Comparison of ENCODE assay signal across 25 mouse cellular contexts in genomic region chr19:10658406-10658805, GRCm38 (mm10). TPM values are rescaled to one million over a fixed set of nuclear protein-coding genes. Genes with fewer than 3 reads are reported as not detected.
"Had no signal": no experiment of that assay in that cellular context is flagged by ENCODE, and none has a peak within 500 bp of the region (broad histone marks: within the 10 kb centered on the region; RNA-seq: fewer than 3 reads in every experiment).

No protein-coding gene starts in this region.

- DNase-seq: layer of hippocampus, adult 9-11 months; lung, adult 18-20 months; lung, postnatal 10 days; lung, postnatal 36 days; retina, postnatal 1 day; right cerebral cortex, postnatal 25 days; thymus, postnatal 36 days had no signal

- H3K9me3 ChIP-seq: limb, embryonic 10.5 days; limb, embryonic 13.5 days; lung, embryonic 15.5 days; midbrain, embryonic 12.5 days; neural tube, embryonic 13.5 days; stomach, embryonic 15.5 days had no signal

- H3K4me3 ChIP-seq: layer of hippocampus, adult 2 months; limb, embryonic 10.5 days; limb, embryonic 13.5 days; lung, embryonic 15.5 days; megakaryocyte, embryonic 14.5 days; midbrain, embryonic 12.5 days; myocyte; neural tube, embryonic 13.5 days; stomach, embryonic 15.5 days had no signal

- H3K9ac ChIP-seq: limb, embryonic 13.5 days; lung, embryonic 15.5 days; midbrain, embryonic 12.5 days; neural tube, embryonic 13.5 days; stomach, embryonic 15.5 days had no signal

- H3K27me3 ChIP-seq: limb, embryonic 13.5 days; lung, embryonic 15.5 days; midbrain, embryonic 12.5 days; neural tube, embryonic 13.5 days; stomach, embryonic 15.5 days had no signal

- H3K36me3 ChIP-seq: limb, embryonic 10.5 days; limb, embryonic 13.5 days; lung, embryonic 15.5 days; midbrain, embryonic 12.5 days; neural tube, embryonic 13.5 days; stomach, embryonic 15.5 days had no signal

- H3K4me1 ChIP-seq: lung, embryonic 15.5 days; midbrain, embryonic 12.5 days; neural tube, embryonic 13.5 days had no signal

- H3K27ac ChIP-seq: kidney, postnatal 0 days; layer of hippocampus, adult 2 months; limb, embryonic 10.5 days; limb, embryonic 13.5 days; lung, embryonic 15.5 days; midbrain, embryonic 12.5 days; neural tube, embryonic 13.5 days; stomach, embryonic 15.5 days had no signal

- H3K4me2 ChIP-seq: limb, embryonic 13.5 days; lung, embryonic 15.5 days; midbrain, embryonic 12.5 days; neural tube, embryonic 13.5 days; stomach, embryonic 15.5 days had no signal

- ATAC-seq: midbrain, embryonic 16.5 days had no signal

RNA-seq across cellular contexts. Expression of gene Pga5, which starts 19.5 kb away (rescaled TPM):
- total RNA-seq: layer of hippocampus, adult 2 months; layer of hippocampus, postnatal 25 days; left cerebral cortex, adult 18-20 months; left cerebral cortex, postnatal 25 days; monocyte, adult 5-6 weeks; neutrophil, adult 5-6 weeks had no signal
- polyA plus RNA-seq: intestine, embryonic 14.5 days; kidney, embryonic 14.5 days; limb, embryonic 10.5 days; lung, embryonic 15.5 days; midbrain, embryonic 12.5 days; midbrain, embryonic 16.5 days; neural tube, embryonic 13.5 days had no signal

RNA-seq across cellular contexts. Expression of gene Vwce, which starts 24.4 kb away (rescaled TPM):
- total RNA-seq: monocyte, adult 5-6 weeks; neutrophil, adult 5-6 weeks had no signal
